Mouse (Mus musculus) ES-Bruce4 (cell line): Measurements from ENCODE around the gene Zbtb34.

ENCODE experiments used
- CTCF ChIP-seq: IDR thresholded peaks from one replicate; pipeline ENCODE4 v1.8.1; 2011; ENCODE audit warnings: low read depth, low read length
- POLR2A ChIP-seq: IDR thresholded peaks from one replicate; pipeline ENCODE4 v1.8.1; 2011; ENCODE audit warnings: low read length; ENCODE audit not compliant: insufficient read depth

- TF ChIP-seq CTCF (no peak), POLR2A (no peak)
Measured at GRCm38 (mm10) chr2:33397036-33397435, 34.1 kb downstream of the Zbtb34 start.
